Mouse (Mus musculus): ENCODE results near the gene Map6. TPM values are rescaled to one million over a fixed set of nuclear protein-coding genes. Genes with fewer than 3 reads are reported as not detected.

Map6 gene
- polyA plus RNA-seq, 1 experiment from 2014 or later, result 118 TPM

GRCm38 (mm10) chr7:99351802-99352517 lies 84.7 kb downstream of the Map6 start:
- peaks cover 36% of the 10 kb centered on the region for H3K4me1 ChIP-seq (ENCODE audit: control insufficient read depth, insufficient read depth, low read length)

GRCm38 (mm10) chr7:99352526-99353400 lies 85.5 kb downstream of the Map6 start, which contains the start of gene Serpinh1:
Serpinh1 (minus strand) TSS chr7:99353239.
- ATAC-seq (ENCODE audit: low read depth), result peak; percentile 55; the same call in 1 of the 2 replicates
- H3K4me3 ChIP-seq (ENCODE audit: low read depth, low read length), result peak within 1 kb of the TSS; percentile 37
- H3K36me3 ChIP-seq (ENCODE audit: control insufficient read depth, insufficient read depth, low read length), result no peaks in the 10 kb centered on the region; the same call in 1 of the 2 replicates
- H3K9me3 ChIP-seq (ENCODE audit: control insufficient read depth, low read length), result no peaks in the 10 kb centered on the region
- H3K27ac ChIP-seq (ENCODE audit: low read depth, low read length), result peak within 1 kb of the TSS; percentile 79
- H3K4me2 ChIP-seq (ENCODE audit: low read depth, low read length), result peak within 1 kb of the TSS; percentile 61
- H3K9ac ChIP-seq (replicated peaks; ENCODE audit: low read depth, low read length), result peak within 1 kb of the TSS; percentile 68
- peaks cover 36% of the 10 kb centered on the region for H3K4me1 ChIP-seq (ENCODE audit: control insufficient read depth, insufficient read depth, low read length)
- 2% methylated on average over 33 of the region's 35 CpGs for WGBS
- H3K27me3 ChIP-seq (ENCODE audit: control insufficient read depth, insufficient read depth, low read length), result no peaks in the 10 kb centered on the region

More at GRCm38 (mm10) chr7:99351802-99352517, 84.7 kb downstream of the Map6 start:
- Histone ChIP-seq H3K9ac (replicated peaks; ENCODE audit: low read depth, low read length) (peak overlapping the region; percentile 68), H3K36me3 (ENCODE audit: control insufficient read depth, insufficient read depth, low read length) (no peaks in the 10 kb centered on the region; the same call in 1 of the 2 replicates), H3K4me3 (ENCODE audit: low read depth, low read length) (peak overlapping the region; percentile 37), H3K27me3 (ENCODE audit: control insufficient read depth, insufficient read depth, low read length) (no peaks in the 10 kb centered on the region), H3K27ac (ENCODE audit: low read depth, low read length) (peak overlapping the region; percentile 79), H3K9me3 (ENCODE audit: control insufficient read depth, low read length) (no peaks in the 10 kb centered on the region), H3K4me2 (ENCODE audit: low read depth, low read length) (peak overlapping the region; percentile 61)
- ATAC-seq (ENCODE audit: low read depth), result peak; percentile 28; the same call in 1 of the 2 replicates
- WGBS, result 2% methylated on average over 18 of the region's 18 CpGs

GRCm38 (mm10) chr7:99355731-99356131 lies 88.5 kb downstream of the Map6 start:
- Histone ChIP-seq H3K4me2 (ENCODE audit: low read depth, low read length) (peak overlapping the region; percentile 32; the same call in 1 of the 2 replicates), H3K27me3 (ENCODE audit: control insufficient read depth, insufficient read depth, low read length) (no peaks in the 10 kb centered on the region), H3K9ac (replicated peaks; ENCODE audit: low read depth, low read length) (no peak overlapping the region), H3K36me3 (ENCODE audit: control insufficient read depth, insufficient read depth, low read length) (no peaks in the 10 kb centered on the region), H3K4me3 (ENCODE audit: low read depth, low read length) (no peak overlapping the region), H3K9me3 (ENCODE audit: control insufficient read depth, low read length) (no peaks in the 10 kb centered on the region), H3K27ac (ENCODE audit: low read depth, low read length) (peak overlapping the region; percentile 71), H3K4me1 (ENCODE audit: control insufficient read depth, insufficient read depth, low read length) (peaks cover 41% of the 10 kb centered on the region)
- ATAC-seq (ENCODE audit: low read depth), result no peak
- 11% methylated on average over 7 of the region's 7 CpGs for WGBS

DNA sequence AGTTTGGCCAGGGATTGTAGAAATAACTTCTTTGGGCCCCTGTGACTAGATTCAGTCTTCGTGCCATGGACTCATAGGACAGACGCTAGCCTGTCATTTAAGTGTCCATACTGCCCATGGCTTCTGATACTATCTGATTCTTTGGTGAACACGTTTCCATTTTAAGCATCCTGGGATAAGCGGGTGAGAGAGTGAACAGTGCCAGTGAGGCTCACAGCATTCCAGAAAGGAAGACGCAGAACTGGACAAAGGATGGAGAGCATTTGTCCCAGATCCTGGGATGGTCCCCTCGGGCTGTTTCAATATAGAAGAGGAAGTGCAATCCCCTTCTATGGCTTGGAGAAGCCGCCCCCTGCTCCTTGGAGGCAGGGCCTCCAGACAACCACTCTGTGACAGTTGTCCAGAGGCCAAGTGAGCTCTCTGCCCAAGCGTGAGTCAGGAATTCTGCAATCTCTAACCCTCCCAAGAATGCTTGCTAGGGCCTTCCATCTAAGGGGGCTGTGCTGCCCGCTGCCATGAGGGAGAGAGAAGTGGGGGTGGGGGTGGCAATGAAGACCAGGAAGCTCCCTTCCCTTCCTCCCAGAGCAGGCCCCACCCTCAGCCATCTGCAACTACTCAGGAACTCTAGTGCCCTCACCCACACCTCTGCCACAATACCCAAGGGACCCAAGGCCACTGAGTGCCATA lies 89.1 kb downstream of the Map6 start:
- Histone ChIP-seq H3K9ac (replicated peaks; ENCODE audit: low read depth, low read length) (no peak overlapping the region), H3K9me3 (ENCODE audit: control insufficient read depth, low read length) (no peaks in the 10 kb centered on the region), H3K4me3 (ENCODE audit: low read depth, low read length) (no peak overlapping the region), H3K36me3 (ENCODE audit: control insufficient read depth, insufficient read depth, low read length) (no peaks in the 10 kb centered on the region), H3K4me1 (ENCODE audit: control insufficient read depth, insufficient read depth, low read length) (peaks cover 47% of the 10 kb centered on the region), H3K27ac (ENCODE audit: low read depth, low read length) (peak overlapping the region; percentile 71), H3K27me3 (ENCODE audit: control insufficient read depth, insufficient read depth, low read length) (no peaks in the 10 kb centered on the region), H3K4me2 (ENCODE audit: low read depth, low read length) (no peak overlapping the region)
- 43% methylated on average over 9 of the region's 9 CpGs for WGBS
- no peak for ATAC-seq (ENCODE audit: low read depth)

GRCm38 (mm10) chr7:99357201-99357600 lies 90.0 kb downstream of the Map6 start:
- no peak for ATAC-seq (ENCODE audit: low read depth)
- H3K4me2 ChIP-seq (ENCODE audit: low read depth, low read length), result no peak overlapping the region
- 55% methylated on average over 7 of the region's 7 CpGs for WGBS
- peak overlapping the region; percentile 71; the same call in 1 of the 2 replicates for H3K27ac ChIP-seq (ENCODE audit: low read depth, low read length)
- no peak overlapping the region for H3K9ac ChIP-seq (replicated peaks; ENCODE audit: low read depth, low read length)
- no peaks in the 10 kb centered on the region for H3K9me3 ChIP-seq (ENCODE audit: control insufficient read depth, low read length)
- no peaks in the 10 kb centered on the region for H3K36me3 ChIP-seq (ENCODE audit: control insufficient read depth, insufficient read depth, low read length)
- H3K4me1 ChIP-seq (ENCODE audit: control insufficient read depth, insufficient read depth, low read length), result peaks cover 39% of the 10 kb centered on the region
- H3K27me3 ChIP-seq (ENCODE audit: control insufficient read depth, insufficient read depth, low read length), result no peaks in the 10 kb centered on the region
- H3K4me3 ChIP-seq (ENCODE audit: low read depth, low read length), result no peak overlapping the region

DNA sequence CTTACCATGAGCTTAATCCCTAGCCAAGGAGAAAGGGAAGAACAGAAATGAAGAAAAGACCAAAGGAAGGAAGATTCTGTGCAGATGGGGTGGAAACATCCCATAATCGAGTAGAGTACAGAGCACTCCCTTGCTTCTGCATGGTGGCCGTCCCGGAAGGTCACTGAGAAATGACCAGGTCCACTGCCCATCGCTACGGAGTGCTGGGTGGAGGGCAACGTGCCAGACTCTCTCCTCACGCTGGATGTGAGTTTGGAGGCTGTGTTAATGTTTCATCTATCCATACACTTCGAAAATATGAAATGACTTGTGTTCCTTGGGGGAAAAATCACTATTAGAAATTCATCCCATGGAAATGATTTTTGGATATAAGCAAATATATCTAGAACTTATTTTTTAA lies 91.1 kb downstream of the Map6 start:
- no peaks in the 10 kb centered on the region for H3K9me3 ChIP-seq (ENCODE audit: control insufficient read depth, low read length)
- no peak overlapping the region for H3K27ac ChIP-seq (ENCODE audit: low read depth, low read length)
- peaks cover 34% of the 10 kb centered on the region for H3K4me1 ChIP-seq (ENCODE audit: control insufficient read depth, insufficient read depth, low read length)
- H3K36me3 ChIP-seq (ENCODE audit: control insufficient read depth, insufficient read depth, low read length), result no peaks in the 10 kb centered on the region
- H3K4me3 ChIP-seq (ENCODE audit: low read depth, low read length), result no peak overlapping the region
- H3K4me2 ChIP-seq (ENCODE audit: low read depth, low read length), result no peak overlapping the region
- no peaks in the 10 kb centered on the region for H3K27me3 ChIP-seq (ENCODE audit: control insufficient read depth, insufficient read depth, low read length)
- ATAC-seq (ENCODE audit: low read depth), result no peak
- WGBS, result 90% methylated on average over 8 of the region's 8 CpGs
- no peak overlapping the region for H3K9ac ChIP-seq (replicated peaks; ENCODE audit: low read depth, low read length)

GRCm38 (mm10) chr7:99360021-99360802 lies 93.0 kb downstream of the Map6 start:
- ATAC-seq (ENCODE audit: low read depth), result peak; percentile 99
- no peaks in the 10 kb centered on the region for H3K36me3 ChIP-seq (ENCODE audit: control insufficient read depth, insufficient read depth, low read length)
- H3K9ac ChIP-seq (replicated peaks; ENCODE audit: low read depth, low read length), result peak overlapping the region; percentile 30
- H3K27ac ChIP-seq (ENCODE audit: low read depth, low read length), result peak overlapping the region; percentile 94
- peaks cover 33% of the 10 kb centered on the region for H3K4me1 ChIP-seq (ENCODE audit: control insufficient read depth, insufficient read depth, low read length)
- WGBS, result 4% methylated on average over 10 of the region's 10 CpGs
- H3K4me3 ChIP-seq (ENCODE audit: low read depth, low read length), result no peak overlapping the region
- H3K27me3 ChIP-seq (ENCODE audit: control insufficient read depth, insufficient read depth, low read length), result no peaks in the 10 kb centered on the region
- peak overlapping the region; percentile 7; the same call in 1 of the 2 replicates for H3K4me2 ChIP-seq (ENCODE audit: low read depth, low read length)
- no peaks in the 10 kb centered on the region for H3K9me3 ChIP-seq (ENCODE audit: control insufficient read depth, low read length)

GRCm38 (mm10) chr7:99360803-99361414 lies 93.7 kb downstream of the Map6 start:
- H3K27me3 ChIP-seq (ENCODE audit: control insufficient read depth, insufficient read depth, low read length), result no peaks in the 10 kb centered on the region
- H3K4me1 ChIP-seq (ENCODE audit: control insufficient read depth, insufficient read depth, low read length), result peaks cover 26% of the 10 kb centered on the region
- H3K36me3 ChIP-seq (ENCODE audit: control insufficient read depth, insufficient read depth, low read length), result no peaks in the 10 kb centered on the region
- 13% methylated on average over 8 of the region's 8 CpGs for WGBS
- H3K4me3 ChIP-seq (ENCODE audit: low read depth, low read length), result no peak overlapping the region
- H3K9ac ChIP-seq (replicated peaks; ENCODE audit: low read depth, low read length), result no peak overlapping the region; the same call in 1 of the 2 replicates
- peak overlapping the region; percentile 94 for H3K27ac ChIP-seq (ENCODE audit: low read depth, low read length)
- peak overlapping the region; percentile 7; the same call in 1 of the 2 replicates for H3K4me2 ChIP-seq (ENCODE audit: low read depth, low read length)
- no peak for ATAC-seq (ENCODE audit: low read depth)
- no peaks in the 10 kb centered on the region for H3K9me3 ChIP-seq (ENCODE audit: control insufficient read depth, low read length)
